Mouse (Mus musculus): ENCODE data around the gene Opcml. TPM values are rescaled to one million over a fixed set of nuclear protein-coding genes. Genes with fewer than 3 reads are reported as not detected.

Opcml gene
- polyA plus RNA-seq, 1 experiment from 2014 or later: 9.4 TPM

- no peak overlapping the region for H3K4me3 ChIP-seq (ENCODE audit: low read depth, low read length)
- no peaks in the 10 kb centered on the region for H3K9me3 ChIP-seq (ENCODE audit: low read depth, low read length)
Observed at GRCm38 (mm10) chr9:27923945-27924825, 133.6 kb downstream of the Opcml start.

GRCm38 (mm10) chr9:27925650-27926049, 135.1 kb downstream of the Opcml start:
- Histone ChIP-seq H3K9me3 (ENCODE audit: low read depth, low read length) (no peaks in the 10 kb centered on the region), H3K9ac (no peak overlapping the region), H3K4me1 (ENCODE audit: insufficient read depth) (no peaks in the 10 kb centered on the region), H3K27me3 (ENCODE audit: insufficient read depth, low read length) (no peaks in the 10 kb centered on the region), H3K4me2 (no peak overlapping the region), H3K36me3 (ENCODE audit: insufficient read depth) (no peaks in the 10 kb centered on the region), H3K4me3 (ENCODE audit: low read depth, low read length) (no peak overlapping the region), H3K27ac (ENCODE audit: low read depth) (no peak overlapping the region)
- ATAC-seq (ENCODE audit: insufficient read depth) (no peak), DNase-seq (no peak)
- no peak for TF ChIP-seq CTCF (IDR thresholded peaks at IDR 0.05; ENCODE audit: low read depth)
- 72% methylated on average over 2 of the region's 2 CpGs for WGBS

More at GRCm38 (mm10) chr9:27923945-27924825, 133.6 kb downstream of the Opcml start:
- no peak for ATAC-seq (ENCODE audit: insufficient read depth)
- no peak for TF ChIP-seq CTCF (IDR thresholded peaks at IDR 0.05; ENCODE audit: low read depth)
- Histone ChIP-seq H3K4me2 (no peak overlapping the region), H3K9ac (no peak overlapping the region), H3K4me1 (ENCODE audit: insufficient read depth) (no peaks in the 10 kb centered on the region), H3K27me3 (ENCODE audit: insufficient read depth, low read length) (no peaks in the 10 kb centered on the region), H3K27ac (ENCODE audit: low read depth) (no peak overlapping the region), H3K36me3 (ENCODE audit: insufficient read depth) (no peaks in the 10 kb centered on the region)
- 52% methylated on average over 4 of the region's 4 CpGs for WGBS
- DNase-seq: no peak

GRCm38 (mm10) chr9:27937253-27937652, 146.7 kb downstream of the Opcml start:
- no peak for TF ChIP-seq CTCF (IDR thresholded peaks at IDR 0.05; ENCODE audit: low read depth)
- Histone ChIP-seq H3K4me1 (ENCODE audit: insufficient read depth) (no peaks in the 10 kb centered on the region), H3K9me3 (ENCODE audit: low read depth, low read length) (no peaks in the 10 kb centered on the region), H3K4me2 (no peak overlapping the region), H3K27me3 (ENCODE audit: insufficient read depth, low read length) (no peaks in the 10 kb centered on the region), H3K9ac (no peak overlapping the region), H3K36me3 (ENCODE audit: insufficient read depth) (no peaks in the 10 kb centered on the region), H3K27ac (ENCODE audit: low read depth) (no peak overlapping the region), H3K4me3 (ENCODE audit: low read depth, low read length) (no peak overlapping the region)
- ATAC-seq (ENCODE audit: insufficient read depth): no peak
- no peak for DNase-seq

GRCm38 (mm10) chr9:27937660-27938059, 147.1 kb downstream of the Opcml start:
- no peak overlapping the region for H3K27ac ChIP-seq (ENCODE audit: low read depth)
- no peak overlapping the region for H3K9ac ChIP-seq
- no peaks in the 10 kb centered on the region for H3K9me3 ChIP-seq (ENCODE audit: low read depth, low read length)
- H3K36me3 ChIP-seq (ENCODE audit: insufficient read depth): no peaks in the 10 kb centered on the region
- WGBS: 80% methylated on average over 5 of the region's 5 CpGs
- no peaks in the 10 kb centered on the region for H3K4me1 ChIP-seq (ENCODE audit: insufficient read depth)
- no peak overlapping the region for H3K4me2 ChIP-seq
- ATAC-seq (ENCODE audit: insufficient read depth) (no peak), DNase-seq (no peak)
- no peaks in the 10 kb centered on the region for H3K27me3 ChIP-seq (ENCODE audit: insufficient read depth, low read length)
- TF ChIP-seq CTCF (IDR thresholded peaks at IDR 0.05; ENCODE audit: low read depth): no peak
- H3K4me3 ChIP-seq (ENCODE audit: low read depth, low read length): no peak overlapping the region

- no peaks in the 10 kb centered on the region for H3K36me3 ChIP-seq (ENCODE audit: insufficient read depth)
- H3K27me3 ChIP-seq (ENCODE audit: insufficient read depth, low read length): no peaks in the 10 kb centered on the region
- no peak overlapping the region for H3K4me3 ChIP-seq (ENCODE audit: low read depth, low read length)
- H3K4me2 ChIP-seq: no peak overlapping the region
- no peak for TF ChIP-seq CTCF (IDR thresholded peaks at IDR 0.05; ENCODE audit: low read depth)
- 59% methylated on average over 11 of the region's 11 CpGs for WGBS
- H3K4me1 ChIP-seq (ENCODE audit: insufficient read depth): no peaks in the 10 kb centered on the region
- H3K9me3 ChIP-seq (ENCODE audit: low read depth, low read length): no peaks in the 10 kb centered on the region
- no peak for DNase-seq
- ATAC-seq (ENCODE audit: insufficient read depth): no peak
- no peak overlapping the region for H3K9ac ChIP-seq
- H3K27ac ChIP-seq (ENCODE audit: low read depth): no peak overlapping the region
Observed at GRCm38 (mm10) chr9:27945323-27946010, 154.9 kb downstream of the Opcml start.

- no peak for TF ChIP-seq CTCF (IDR thresholded peaks at IDR 0.05; ENCODE audit: low read depth)
- H3K4me1 ChIP-seq (ENCODE audit: insufficient read depth): 0 out of 2 replicates have a peak, but pooled peaks cover 3% of the 10 kb centered on the region
- 54% methylated on average over 5 of the region's 5 CpGs for WGBS
- no peak overlapping the region for H3K9ac ChIP-seq
- 0 out of 2 replicates have a peak, but pooled peaks have one; percentile 60 for ATAC-seq (ENCODE audit: insufficient read depth)
- H3K27ac ChIP-seq (ENCODE audit: low read depth): peak overlapping the region; percentile 51
- H3K36me3 ChIP-seq (ENCODE audit: insufficient read depth): no peaks in the 10 kb centered on the region
- no peaks in the 10 kb centered on the region for H3K27me3 ChIP-seq (ENCODE audit: insufficient read depth, low read length)
- DNase-seq: peak; percentile 44
- no peak overlapping the region for H3K4me3 ChIP-seq (ENCODE audit: low read depth, low read length)
- H3K4me2 ChIP-seq: no peak overlapping the region
- H3K9me3 ChIP-seq (ENCODE audit: low read depth, low read length): no peaks in the 10 kb centered on the region
Observed at GRCm38 (mm10) chr9:27951110-27951509, 160.5 kb downstream of the Opcml start.

- ATAC-seq (ENCODE audit: insufficient read depth) (no peak), DNase-seq (no peak)
- H3K4me3 ChIP-seq (ENCODE audit: low read depth, low read length): no peak overlapping the region
- H3K4me2 ChIP-seq: no peak overlapping the region
- 71% methylated on average over 3 of the region's 3 CpGs for WGBS
- H3K9me3 ChIP-seq (ENCODE audit: low read depth, low read length): no peaks in the 10 kb centered on the region
- H3K9ac ChIP-seq: no peak overlapping the region
- H3K36me3 ChIP-seq (ENCODE audit: insufficient read depth): no peaks in the 10 kb centered on the region
- no peak overlapping the region for H3K27ac ChIP-seq (ENCODE audit: low read depth)
- no peaks in the 10 kb centered on the region for H3K27me3 ChIP-seq (ENCODE audit: insufficient read depth, low read length)
- TF ChIP-seq CTCF (IDR thresholded peaks at IDR 0.05; ENCODE audit: low read depth): no peak
- H3K4me1 ChIP-seq (ENCODE audit: insufficient read depth): no peaks in the 10 kb centered on the region
Observed at GRCm38 (mm10) chr9:27961682-27962081, 171.1 kb downstream of the Opcml start.

Measured in lung, embryonic 14.5 days (tissue).